Mouse (Mus musculus) natural killer cell, adult 2 months (primary cell): ENCODE data around the gene Fbxw11.
"Not testable (repeated sequence)": the region's sequence is repeated elsewhere in the genome, so short reads cannot be mapped to it uniquely, and the experiment has no call there.

Experiments used
- DNase-seq, 2 experiments: peaks; one replicate each; pipeline ENCODE4 v3.0.0; 2022; ENCODE audit warnings: low spot score in 2 of 2

Fbxw11 gene

GRCm38 (mm10) chr11:32708739-32709501 is 66.4 kb downstream of the Fbxw11 start:
- no peak for DNase-seq

- peak in 1 of 2 experiments; percentile 16 for DNase-seq
Measured at GRCm38 (mm10) chr11:32709563-32709962, 67.0 kb downstream of the Fbxw11 start.

GRCm38 (mm10) chr11:32714230-32714629 is 71.7 kb downstream of the Fbxw11 start:
- DNase-seq, result no peak

GRCm38 (mm10) chr11:32714896-32715295 is 72.4 kb downstream of the Fbxw11 start:
- DNase-seq, result no peak

- peak in 1 of 2 experiments; percentile 24 for DNase-seq
Measured at GRCm38 (mm10) chr11:32715495-32715894, 73.0 kb downstream of the Fbxw11 start.

- no peak for DNase-seq
Measured at GRCm38 (mm10) chr11:32715970-32716369, 73.4 kb downstream of the Fbxw11 start.

GRCm38 (mm10) chr11:32716876-32717275 is 74.4 kb downstream of the Fbxw11 start:
- no peak for DNase-seq

- not testable (repeated sequence) for DNase-seq
Measured at GRCm38 (mm10) chr11:32717711-32718110, 75.2 kb downstream of the Fbxw11 start.

GRCm38 (mm10) chr11:32718371-32718770 is 75.8 kb downstream of the Fbxw11 start:
- no peak for DNase-seq

- DNase-seq, result no peak
Measured at GRCm38 (mm10) chr11:32718979-32719378, 76.5 kb downstream of the Fbxw11 start.

GRCm38 (mm10) chr11:32722653-32723052 is 80.1 kb downstream of the Fbxw11 start:
- no peak for DNase-seq

GRCm38 (mm10) chr11:32723287-32723686 is 80.8 kb downstream of the Fbxw11 start:
- no peak for DNase-seq

GRCm38 (mm10) chr11:32725171-32725570 is 82.6 kb downstream of the Fbxw11 start:
- no peak for DNase-seq

GRCm38 (mm10) chr11:32732467-32732866 is 89.9 kb downstream of the Fbxw11 start:
- no peak for DNase-seq

GRCm38 (mm10) chr11:32733195-32733594 is 90.7 kb downstream of the Fbxw11 start:
- DNase-seq, result no peak

GRCm38 (mm10) chr11:32736371-32736770 is 93.8 kb downstream of the Fbxw11 start:
- DNase-seq, result no peak

GRCm38 (mm10) chr11:32737729-32738128 is 95.2 kb downstream of the Fbxw11 start:
- no peak for DNase-seq

GRCm38 (mm10) chr11:32743891-32744290 is 101.4 kb downstream of the Fbxw11 start:
- no peak for DNase-seq

- no peak for DNase-seq
Measured at GRCm38 (mm10) chr11:32744463-32744862, 101.9 kb downstream of the Fbxw11 start.

GRCm38 (mm10) chr11:32745466-32745865 is 102.9 kb downstream of the Fbxw11 start:
- DNase-seq, result no peak

GRCm38 (mm10) chr11:32746036-32746435 is 103.5 kb downstream of the Fbxw11 start:
- DNase-seq, result no peak

- no peak for DNase-seq
Measured at GRCm38 (mm10) chr11:32746475-32746874, 104.0 kb downstream of the Fbxw11 start.

GRCm38 (mm10) chr11:32748800-32749199 is 106.3 kb downstream of the Fbxw11 start:
- DNase-seq, result no peak
